Mouse (Mus musculus): ENCODE measurements around the gene Ppm1n. TPM values are rescaled to one million over a fixed set of nuclear protein-coding genes. Genes with fewer than 3 reads are reported as not detected.

Gene Ppm1n
- polyA plus RNA-seq, 1 experiment from 2014 or later: not detected

- no peaks in the 10 kb centered on the region for H3K9me3 ChIP-seq (ENCODE audit: control insufficient read depth, low read length)
- WGBS: 44% methylated on average over 4 of the region's 4 CpGs
- no peak overlapping the region for H3K27ac ChIP-seq (ENCODE audit: low read depth, low read length)
- DNase-seq (ENCODE audit: low spot score): no peak
- no peak overlapping the region for H3K4me2 ChIP-seq (replicated peaks; ENCODE audit: low read depth, low read length)
- H3K27me3 ChIP-seq (ENCODE audit: control insufficient read depth, insufficient read depth, low read length): peaks cover 13% of the 10 kb centered on the region
- ATAC-seq (ENCODE audit: low FRiP score): no peak
- H3K4me3 ChIP-seq (ENCODE audit: low read depth, low read length): no peak overlapping the region
- no peaks in the 10 kb centered on the region for H3K36me3 ChIP-seq (ENCODE audit: control insufficient read depth, insufficient read depth, low read length)
- H3K9ac ChIP-seq (ENCODE audit: low read depth, low read length): no peak overlapping the region
- H3K4me1 ChIP-seq (replicated peaks; ENCODE audit: control insufficient read depth, insufficient read depth, low read length): peaks cover 7% of the 10 kb centered on the region; the same call in 1 of the 2 replicates
Measured at GRCm38 (mm10) chr7:19311991-19312390, 32.1 kb upstream of the Ppm1n start.

- peaks cover 30% of the 10 kb centered on the region for H3K27me3 ChIP-seq (ENCODE audit: control insufficient read depth, insufficient read depth, low read length)
- under 1% methylated on average over 44 of the region's 49 CpGs for WGBS
- peak within 1 kb of the TSS; percentile 59 for H3K4me3 ChIP-seq (ENCODE audit: low read depth, low read length)
- H3K4me1 ChIP-seq (replicated peaks; ENCODE audit: control insufficient read depth, insufficient read depth, low read length): peaks cover 3% of the 10 kb centered on the region; the same call in 1 of the 2 replicates
- ATAC-seq (ENCODE audit: low FRiP score) (peak; percentile 86), DNase-seq (ENCODE audit: low spot score) (peak; percentile 97)
- H3K4me2 ChIP-seq (replicated peaks; ENCODE audit: low read depth, low read length): peak within 1 kb of the TSS; percentile 94
- no peaks in the 10 kb centered on the region for H3K36me3 ChIP-seq (ENCODE audit: control insufficient read depth, insufficient read depth, low read length)
- no peak within 1 kb of the TSS for H3K27ac ChIP-seq (ENCODE audit: low read depth, low read length)
- H3K9me3 ChIP-seq (ENCODE audit: control insufficient read depth, low read length): no peaks in the 10 kb centered on the region
- peak within 1 kb of the TSS; percentile 8; the same call in 1 of the 2 replicates for H3K9ac ChIP-seq (ENCODE audit: low read depth, low read length)
Measured at GRCm38 (mm10) chr7:19309884-19310641, 30.2 kb upstream of the Ppm1n start, which contains the start of gene Fosb. Gene Fosb (minus strand): TSS chr7:19310051.

DNA sequence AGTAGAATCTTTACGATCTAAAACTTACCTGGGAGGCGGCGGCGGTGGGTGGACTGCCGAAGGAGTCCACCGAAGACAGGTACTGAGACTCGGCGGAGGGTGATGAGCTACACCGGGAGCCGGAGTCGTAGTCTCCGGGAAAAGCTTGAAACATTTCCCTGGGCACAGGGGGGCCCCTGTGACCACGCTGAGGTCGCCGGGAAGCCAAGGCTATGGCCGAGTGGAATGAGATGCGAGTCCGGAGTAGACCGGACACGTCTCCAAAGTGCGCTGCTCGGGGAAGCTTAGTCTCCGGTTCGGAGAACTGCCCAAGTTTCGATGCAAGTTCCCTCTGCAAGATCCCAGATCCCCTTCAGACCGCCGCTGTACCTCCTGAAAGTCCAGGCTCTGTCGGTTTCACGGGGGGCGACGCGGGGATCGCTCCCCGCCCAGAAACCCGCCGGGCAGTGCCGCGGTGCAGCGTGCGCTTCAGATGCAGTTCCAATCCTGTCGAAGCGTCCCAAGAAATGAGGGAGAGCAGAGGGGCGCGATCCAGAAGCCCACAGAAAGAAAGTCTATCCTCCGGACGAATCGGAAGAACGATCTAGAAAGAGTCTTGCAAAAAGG lies 29.5 kb upstream of the Ppm1n start:
- Histone ChIP-seq H3K9me3 (ENCODE audit: control insufficient read depth, low read length) (no peaks in the 10 kb centered on the region), H3K4me1 (replicated peaks; ENCODE audit: control insufficient read depth, insufficient read depth, low read length) (peaks cover 3% of the 10 kb centered on the region; the same call in 1 of the 2 replicates), H3K4me2 (replicated peaks; ENCODE audit: low read depth, low read length) (peak overlapping the region; percentile 94), H3K4me3 (ENCODE audit: low read depth, low read length) (peak overlapping the region; percentile 59), H3K27ac (ENCODE audit: low read depth, low read length) (no peak overlapping the region), H3K36me3 (ENCODE audit: control insufficient read depth, insufficient read depth, low read length) (no peaks in the 10 kb centered on the region), H3K9ac (ENCODE audit: low read depth, low read length) (no peak overlapping the region), H3K27me3 (ENCODE audit: control insufficient read depth, insufficient read depth, low read length) (peaks cover 37% of the 10 kb centered on the region)
- ATAC-seq (ENCODE audit: low FRiP score) (no peak), DNase-seq (ENCODE audit: low spot score) (no peak)
- WGBS: 1% methylated on average over 48 of the region's 48 CpGs

- DNase-seq (ENCODE audit: low spot score): peak; percentile 96
- ATAC-seq (ENCODE audit: low FRiP score): peak; percentile 77
- H3K9ac ChIP-seq (ENCODE audit: low read depth, low read length): no peak overlapping the region
- peak overlapping the region; percentile 94 for H3K4me2 ChIP-seq (replicated peaks; ENCODE audit: low read depth, low read length)
- WGBS: under 1% methylated on average over 57 of the region's 58 CpGs
- H3K27ac ChIP-seq (ENCODE audit: low read depth, low read length): no peak overlapping the region
- peaks cover 3% of the 10 kb centered on the region; the same call in 1 of the 2 replicates for H3K4me1 ChIP-seq (replicated peaks; ENCODE audit: control insufficient read depth, insufficient read depth, low read length)
- H3K27me3 ChIP-seq (ENCODE audit: control insufficient read depth, insufficient read depth, low read length): peaks cover 40% of the 10 kb centered on the region
- no peaks in the 10 kb centered on the region for H3K36me3 ChIP-seq (ENCODE audit: control insufficient read depth, insufficient read depth, low read length)
- H3K4me3 ChIP-seq (ENCODE audit: low read depth, low read length): peak overlapping the region; percentile 59
- no peaks in the 10 kb centered on the region for H3K9me3 ChIP-seq (ENCODE audit: control insufficient read depth, low read length)
Measured at GRCm38 (mm10) chr7:19308454-19309277, 28.8 kb upstream of the Ppm1n start.

DNA sequence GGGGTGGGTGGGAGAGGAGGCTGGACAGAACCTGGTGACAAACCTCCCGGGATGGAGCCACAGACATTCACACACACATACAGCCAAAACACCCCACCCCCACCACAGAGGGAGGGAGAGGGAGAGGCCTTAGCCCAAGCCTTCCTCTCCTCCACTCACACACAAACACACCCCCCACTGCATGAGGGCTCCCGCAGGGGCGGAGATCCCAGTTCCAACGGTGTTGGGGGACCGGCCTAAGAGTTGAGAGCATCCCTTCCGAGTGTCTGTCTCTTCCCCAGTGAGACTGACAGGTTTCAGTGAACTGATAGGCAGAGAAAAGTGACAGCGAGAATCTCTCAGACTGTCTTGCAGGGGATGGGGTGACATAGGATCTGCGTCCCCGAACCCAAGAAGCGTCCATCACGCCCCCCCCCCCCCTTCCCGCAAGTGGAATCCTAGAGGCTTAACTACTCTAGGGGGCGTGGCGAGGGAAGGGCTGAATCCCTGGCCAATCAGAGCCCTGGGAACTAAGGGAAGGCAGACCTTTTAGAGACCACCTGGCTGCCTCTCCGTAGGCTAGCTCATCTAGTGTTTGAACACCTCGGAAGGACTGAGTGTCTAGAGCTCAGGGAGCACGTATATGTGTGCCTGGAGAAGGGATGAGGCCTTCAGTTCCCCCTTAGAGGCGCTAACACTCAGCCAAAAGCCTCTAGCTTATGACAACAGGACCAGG lies 28.0 kb upstream of the Ppm1n start:
- no peak overlapping the region for H3K27ac ChIP-seq (ENCODE audit: low read depth, low read length)
- peaks cover 48% of the 10 kb centered on the region for H3K27me3 ChIP-seq (ENCODE audit: control insufficient read depth, insufficient read depth, low read length)
- peaks cover 3% of the 10 kb centered on the region; the same call in 1 of the 2 replicates for H3K4me1 ChIP-seq (replicated peaks; ENCODE audit: control insufficient read depth, insufficient read depth, low read length)
- H3K9ac ChIP-seq (ENCODE audit: low read depth, low read length): no peak overlapping the region
- DNase-seq (ENCODE audit: low spot score) (peak; percentile 68), ATAC-seq (ENCODE audit: low FRiP score) (peak; percentile 60)
- WGBS: 3% methylated on average over 17 of the region's 18 CpGs
- peak overlapping the region; percentile 59 for H3K4me3 ChIP-seq (ENCODE audit: low read depth, low read length)
- H3K36me3 ChIP-seq (ENCODE audit: control insufficient read depth, insufficient read depth, low read length): no peaks in the 10 kb centered on the region
- no peaks in the 10 kb centered on the region for H3K9me3 ChIP-seq (ENCODE audit: control insufficient read depth, low read length)
- peak overlapping the region; percentile 94 for H3K4me2 ChIP-seq (replicated peaks; ENCODE audit: low read depth, low read length)

- no peak overlapping the region for H3K9ac ChIP-seq (ENCODE audit: low read depth, low read length)
Measured at GRCm38 (mm10) chr7:19306819-19307738, 27.2 kb upstream of the Ppm1n start.

GRCm38 (mm10) chr7:19305796-19306765 lies 26.2 kb upstream of the Ppm1n start:
- DNase-seq (ENCODE audit: low spot score) (no peak), ATAC-seq (ENCODE audit: low FRiP score) (no peak)
- WGBS: 51% methylated on average over 16 of the region's 16 CpGs
- peaks cover 61% of the 10 kb centered on the region for H3K27me3 ChIP-seq (ENCODE audit: control insufficient read depth, insufficient read depth, low read length)
- no peak overlapping the region for H3K4me2 ChIP-seq (replicated peaks; ENCODE audit: low read depth, low read length)
- no peak overlapping the region for H3K4me3 ChIP-seq (ENCODE audit: low read depth, low read length)
- H3K36me3 ChIP-seq (ENCODE audit: control insufficient read depth, insufficient read depth, low read length): no peaks in the 10 kb centered on the region
- H3K4me1 ChIP-seq (replicated peaks; ENCODE audit: control insufficient read depth, insufficient read depth, low read length): peaks cover 7% of the 10 kb centered on the region; the same call in 1 of the 2 replicates
- H3K9me3 ChIP-seq (ENCODE audit: control insufficient read depth, low read length): no peaks in the 10 kb centered on the region
- no peak overlapping the region for H3K27ac ChIP-seq (ENCODE audit: low read depth, low read length)
- no peak overlapping the region for H3K9ac ChIP-seq (ENCODE audit: low read depth, low read length)

More at GRCm38 (mm10) chr7:19306819-19307738, 27.2 kb upstream of the Ppm1n start:
- ATAC-seq (ENCODE audit: low FRiP score) (no peak), DNase-seq (ENCODE audit: low spot score) (no peak)
- WGBS: 74% methylated on average over 25 of the region's 25 CpGs
- H3K4me2 ChIP-seq (replicated peaks; ENCODE audit: low read depth, low read length): no peak overlapping the region
- H3K27ac ChIP-seq (ENCODE audit: low read depth, low read length): no peak overlapping the region
- peaks cover 3% of the 10 kb centered on the region; the same call in 1 of the 2 replicates for H3K4me1 ChIP-seq (replicated peaks; ENCODE audit: control insufficient read depth, insufficient read depth, low read length)
- H3K27me3 ChIP-seq (ENCODE audit: control insufficient read depth, insufficient read depth, low read length): peaks cover 56% of the 10 kb centered on the region
- H3K9me3 ChIP-seq (ENCODE audit: control insufficient read depth, low read length): no peaks in the 10 kb centered on the region
- H3K4me3 ChIP-seq (ENCODE audit: low read depth, low read length): no peak overlapping the region
- no peaks in the 10 kb centered on the region for H3K36me3 ChIP-seq (ENCODE audit: control insufficient read depth, insufficient read depth, low read length)
